Mouse (Mus musculus): Measurements from ENCODE around the gene Rin1.
"Not testable (repeated sequence)": the region's sequence is repeated elsewhere in the genome, so short reads cannot be mapped to it uniquely, and the experiment has no call there.

Gene Rin1

GRCm38 (mm10) chr19:5050047-5050905 lies at the start of gene Rin1:
Gene Rin1, plus strand, starts transcription at chr19:5050481.
- DNase-seq (ENCODE audit: low spot score), result peak; percentile 89

DNA sequence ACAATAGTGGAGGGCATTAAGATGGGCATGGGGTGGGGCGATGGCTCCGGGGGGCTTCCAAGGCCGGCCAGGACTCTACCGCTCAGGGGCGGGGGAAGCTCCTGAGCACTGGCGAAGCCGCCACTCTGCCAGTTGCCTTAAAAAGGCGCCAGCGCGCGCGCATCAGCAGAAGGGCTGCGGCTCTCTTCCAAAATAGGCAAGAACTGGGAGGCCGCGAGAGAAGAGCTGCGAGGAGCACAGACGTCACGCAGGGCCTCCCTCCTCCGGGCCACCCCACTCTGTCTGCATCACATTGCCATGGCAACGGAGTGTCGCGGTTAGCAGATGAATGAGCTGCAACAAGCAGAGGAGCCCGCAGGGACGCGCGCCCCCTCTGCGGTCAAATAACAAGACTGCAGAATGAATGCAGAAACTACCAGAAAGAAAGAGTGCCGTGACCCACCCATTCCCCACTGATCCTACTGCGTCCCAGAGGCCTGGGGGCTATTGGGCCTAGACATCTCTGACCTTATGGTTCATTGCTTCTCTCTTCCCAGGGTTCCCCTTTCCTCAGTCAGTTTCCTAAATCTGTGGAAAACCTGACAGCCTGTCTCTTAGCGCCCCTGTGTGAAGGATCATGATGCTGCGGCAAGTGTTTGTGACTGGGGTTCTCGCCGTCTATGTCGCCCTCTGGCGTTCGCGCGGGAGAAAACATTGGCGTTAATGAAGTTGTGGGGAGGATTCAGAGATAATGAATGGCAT lies 48.4 kb upstream of the Rin1 start:
- peak; percentile 90 for DNase-seq (ENCODE audit: low spot score)

DNA sequence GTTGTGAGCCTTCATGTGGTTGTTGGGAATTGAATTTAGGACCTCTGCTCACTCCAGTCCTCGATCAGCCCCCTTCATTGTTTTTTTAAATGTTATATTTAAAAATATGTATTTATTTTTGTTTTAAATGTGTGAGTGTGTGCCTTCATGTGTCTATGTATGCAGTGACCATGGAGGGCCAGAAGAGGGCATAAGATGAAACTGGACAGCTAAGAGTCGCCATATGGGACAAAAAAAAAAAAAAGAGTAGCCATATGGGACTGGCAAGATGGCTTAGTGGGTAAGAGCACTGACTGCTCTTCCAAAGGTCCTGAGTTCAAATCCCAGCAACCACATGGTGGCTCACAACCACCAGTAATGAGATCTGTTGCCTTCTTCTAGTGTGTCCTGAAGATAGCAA lies 46.6 kb upstream of the Rin1 start:
- DNase-seq (ENCODE audit: low spot score), result not testable (repeated sequence)

GRCm38 (mm10) chr19:5004925-5005324 lies 45.4 kb upstream of the Rin1 start:
- no peak for DNase-seq (ENCODE audit: low spot score)

GRCm38 (mm10) chr19:5013138-5013537 lies 37.1 kb upstream of the Rin1 start:
- peak; percentile 31 for DNase-seq (ENCODE audit: low spot score)

DNA sequence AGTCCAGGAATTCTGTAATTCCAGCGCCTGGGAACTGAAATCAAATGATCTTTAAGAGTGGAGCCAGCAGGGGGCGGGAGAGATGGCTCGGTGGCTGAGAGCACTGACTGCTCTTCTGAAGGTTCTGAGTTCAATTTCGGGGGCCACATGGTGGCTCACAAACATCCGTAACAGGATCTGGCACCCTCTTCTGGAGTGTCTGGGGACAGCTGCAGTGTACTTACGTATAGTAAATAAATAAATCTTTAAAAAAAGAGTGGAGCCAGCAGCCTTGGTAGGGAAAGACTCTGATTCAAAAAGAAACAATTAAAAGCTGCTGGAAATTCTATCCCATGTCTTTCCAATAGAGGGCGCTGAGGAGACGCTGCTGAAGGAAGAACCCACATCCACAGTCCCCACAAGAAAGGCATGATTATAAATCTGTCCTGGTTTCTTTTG lies 35.3 kb upstream of the Rin1 start:
- DNase-seq (ENCODE audit: low spot score), result peak; percentile 63

DNA sequence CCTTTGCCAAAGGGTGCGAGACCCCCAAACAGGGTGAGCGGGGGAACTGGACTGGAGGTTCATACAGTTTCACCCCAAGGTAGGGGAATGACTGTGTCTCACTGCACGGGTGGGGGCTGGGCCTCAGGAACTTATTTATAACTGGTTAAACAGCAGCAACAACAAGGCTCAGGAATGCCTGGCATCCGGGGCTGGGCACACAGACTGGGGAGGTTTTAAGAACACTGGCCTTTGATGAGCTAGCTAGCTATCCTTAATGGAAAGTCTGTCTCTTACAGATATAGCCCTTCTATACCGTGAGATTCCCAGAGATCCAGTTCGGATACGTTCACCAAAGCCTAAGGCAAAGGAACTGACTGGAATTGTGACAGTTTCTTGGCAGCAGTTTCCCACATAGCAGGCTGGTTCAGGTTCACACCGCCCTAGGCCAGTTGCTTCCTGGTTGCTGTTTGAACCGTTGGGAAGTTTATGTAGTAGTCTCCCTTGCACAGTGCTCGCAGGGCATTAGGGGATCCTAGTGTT lies 34.0 kb upstream of the Rin1 start:
- DNase-seq (ENCODE audit: low spot score), result peak; percentile 23

- peak; percentile 72 for DNase-seq (ENCODE audit: low spot score)
Observed at GRCm38 (mm10) chr19:5016782-5017181, 33.5 kb upstream of the Rin1 start.

GRCm38 (mm10) chr19:5017611-5018010 lies 32.7 kb upstream of the Rin1 start:
- no peak for DNase-seq (ENCODE audit: low spot score)

- DNase-seq (ENCODE audit: low spot score), result no peak
Observed at GRCm38 (mm10) chr19:5018191-5018590, 32.1 kb upstream of the Rin1 start.

DNA sequence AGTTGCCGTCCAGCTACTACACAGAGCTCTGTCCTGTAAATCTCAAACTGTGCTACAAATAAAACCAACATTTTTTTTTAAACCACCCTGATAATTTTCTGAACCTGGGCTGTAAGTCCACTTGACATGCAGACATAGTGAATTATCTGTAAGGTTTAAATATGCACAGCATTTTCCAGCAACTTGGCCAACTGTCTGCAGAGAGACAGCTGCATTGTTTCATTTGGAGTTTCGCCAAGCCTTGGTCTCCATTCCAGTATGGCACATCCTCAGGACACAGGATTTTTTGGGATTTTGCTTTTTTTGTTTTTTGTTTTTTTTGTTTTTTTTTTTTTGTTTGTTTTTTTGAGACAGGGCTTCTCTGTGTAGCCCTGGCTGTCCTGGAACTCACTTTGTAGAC lies 28.9 kb upstream of the Rin1 start:
- peak; percentile 36 for DNase-seq (ENCODE audit: low spot score)

DNA sequence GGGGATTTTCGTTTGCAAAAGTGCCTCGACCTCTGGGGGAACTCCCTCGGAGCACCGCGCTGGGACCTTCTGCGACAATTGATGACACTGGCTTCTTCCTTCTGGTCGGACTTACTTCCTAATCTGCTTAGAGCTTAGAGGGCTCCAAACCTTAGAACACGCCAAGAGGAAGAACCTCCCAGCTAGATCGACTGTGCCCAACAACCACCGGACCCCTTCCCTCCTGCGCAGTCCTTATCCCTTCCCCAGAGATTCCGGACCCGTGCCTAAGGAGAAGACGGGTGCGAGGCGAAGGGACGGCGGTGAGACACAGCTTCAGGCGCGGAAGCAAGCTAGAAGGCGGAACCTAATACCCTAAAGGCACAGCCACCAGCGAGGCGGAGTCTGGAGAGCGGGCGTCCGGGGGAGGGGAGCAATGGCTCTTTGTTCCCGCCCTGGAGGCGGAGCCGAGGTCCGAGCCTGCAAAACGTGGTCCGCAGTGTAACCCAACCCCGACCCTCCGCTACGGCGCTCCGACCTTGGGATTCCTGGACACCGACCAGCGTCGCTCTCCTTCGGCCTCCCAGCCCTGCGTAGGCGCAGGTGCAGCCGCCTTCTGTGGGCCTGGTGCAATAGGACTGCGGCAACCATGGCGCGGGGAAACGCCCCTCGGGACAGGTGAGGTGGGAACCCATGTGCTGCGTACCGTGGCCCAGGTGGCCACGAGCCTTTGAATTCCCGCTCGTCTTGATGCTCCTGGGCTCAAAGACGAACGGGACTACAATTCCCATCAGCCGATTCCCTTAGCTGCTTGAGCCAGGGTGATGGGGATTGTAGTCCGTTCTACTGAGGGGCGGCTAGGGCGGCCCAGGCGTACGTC lies 26.4 kb upstream of the Rin1 start, which contains the start of gene Slc29a2:
TSS of gene Slc29a2 (plus strand) at position 240 of the 859 bp plus-strand sequence.
- peak; percentile 88 for DNase-seq (ENCODE audit: low spot score)

DNA sequence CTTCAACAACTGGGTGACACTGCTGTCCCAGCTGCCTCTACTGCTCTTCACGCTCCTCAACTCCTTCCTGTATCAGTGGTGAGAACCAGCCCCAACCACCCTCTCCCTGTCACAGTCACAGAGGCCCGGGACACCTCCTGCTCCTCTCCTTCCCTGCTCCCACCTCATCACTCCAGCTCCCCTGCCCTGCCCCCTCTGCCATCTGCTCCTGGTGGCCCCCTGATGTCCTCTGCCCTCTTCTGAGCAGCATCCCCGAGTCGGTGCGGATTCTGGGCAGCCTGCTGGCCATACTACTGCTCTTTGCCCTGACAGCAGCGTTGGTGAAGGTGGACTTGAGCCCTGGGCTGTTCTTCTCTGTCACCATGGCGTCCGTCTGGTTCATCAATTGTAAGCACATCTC lies 24.2 kb upstream of the Rin1 start:
- no peak for DNase-seq (ENCODE audit: low spot score)

GRCm38 (mm10) chr19:5032686-5033085 lies 17.6 kb upstream of the Rin1 start:
- DNase-seq (ENCODE audit: low spot score), result no peak

DNA sequence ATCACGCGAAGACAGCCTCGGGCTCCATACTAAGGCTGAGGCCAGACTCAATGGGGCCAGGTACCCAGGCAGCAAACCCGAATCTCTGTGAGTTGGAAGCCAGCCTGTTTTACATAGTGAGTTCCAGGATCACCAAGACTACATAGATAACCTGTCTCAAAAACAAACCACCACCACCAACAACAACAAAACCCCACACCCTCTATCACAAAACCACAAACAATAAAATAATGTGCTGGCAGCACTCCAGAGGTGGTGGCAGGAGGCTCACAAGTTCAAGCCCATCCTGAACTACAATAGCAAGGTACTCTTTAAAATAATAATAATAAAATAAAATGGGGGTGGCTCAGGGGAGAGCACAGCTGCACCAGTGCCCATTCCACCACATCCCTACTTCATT lies 13.7 kb upstream of the Rin1 start:
- no peak for DNase-seq (ENCODE audit: low spot score)

GRCm38 (mm10) chr19:5037678-5038571 lies 12.4 kb upstream of the Rin1 start:
- DNase-seq (ENCODE audit: low spot score), result peak; percentile 87

GRCm38 (mm10) chr19:5038709-5039156 lies 11.5 kb upstream of the Rin1 start, which contains the start of the genes B4gat1 and AC124502.3:
Gene B4gat1, plus strand, starts transcription at chr19:5038826.
Gene AC124502.3, plus strand, starts transcription at chr19:5038891.
- DNase-seq (ENCODE audit: low spot score), result peak; percentile 94

DNA sequence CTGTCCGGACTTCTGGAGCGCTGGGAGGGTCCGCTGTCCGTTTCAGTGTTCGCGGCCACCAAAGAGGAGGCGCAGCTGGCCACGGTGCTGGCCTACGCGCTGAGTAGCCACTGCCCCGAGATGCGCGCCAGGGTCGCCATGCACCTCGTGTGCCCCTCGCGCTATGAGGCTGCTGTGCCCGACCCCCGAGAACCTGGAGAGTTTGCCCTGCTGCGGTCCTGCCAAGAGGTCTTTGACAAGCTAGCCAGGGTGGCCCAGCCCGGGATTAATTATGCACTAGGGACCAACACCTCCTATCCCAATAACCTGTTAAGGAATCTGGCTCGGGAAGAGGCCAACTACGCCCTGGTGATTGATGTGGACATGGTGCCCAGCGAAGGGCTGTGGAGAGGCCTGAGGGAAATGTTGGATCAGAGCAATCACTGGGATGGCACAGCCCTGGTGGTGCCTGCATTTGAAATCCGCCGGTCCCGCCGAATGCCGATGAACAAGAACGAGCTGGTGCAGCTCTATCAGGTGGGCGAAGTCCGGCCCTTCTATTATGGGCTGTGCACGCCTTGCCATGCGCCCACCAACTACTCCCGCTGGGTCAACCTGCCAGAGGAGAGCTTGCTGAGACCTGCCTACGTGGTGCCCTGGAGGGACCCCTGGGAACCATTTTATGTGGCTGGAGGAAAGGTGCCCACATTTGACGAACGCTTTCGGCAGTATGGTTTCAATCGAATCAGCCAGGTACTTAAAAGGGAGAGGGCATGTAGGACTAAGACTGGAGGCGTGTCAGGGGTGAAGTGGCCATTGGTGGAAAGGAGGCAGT lies 10.8 kb upstream of the Rin1 start:
- DNase-seq (ENCODE audit: low spot score), result peak; percentile 31

- peak; percentile 95 for DNase-seq (ENCODE audit: low spot score)
Observed at GRCm38 (mm10) chr19:5040862-5041523, 9.3 kb upstream of the Rin1 start, which contains the start of gene Brms1. Gene Brms1, plus strand, starts transcription at chr19:5041354.
